Mouse (Mus musculus) midbrain, embryonic 13.5 days (tissue): ENCODE data around the gene Cacnb2. TPM values are rescaled to one million over a fixed set of nuclear protein-coding genes. Genes with fewer than 3 reads are reported as not detected.

Experiments used
- ATAC-seq: fragments of 200-750 bp; cut with Nextera tagmentation; 2 replicates; pipeline ENCODE4 v1.8.0; 2017; ENCODE audit warnings: mild to moderate bottlenecking, moderate TSS enrichment, moderate library complexity
- H3K27ac ChIP-seq: fragments of 300-500 bp; sonication (generic); 2 replicates; pipeline ENCODE4 v1.5.1; 2015; ENCODE audit warnings: inconsistent platforms, mild to moderate bottlenecking, moderate library complexity
- H3K27me3 ChIP-seq: fragments of 300-500 bp; sonication (generic); 2 replicates; pipeline ENCODE4 v1.6.1; 2015; ENCODE audit warnings: mild to moderate bottlenecking, inconsistent platforms
- H3K36me3 ChIP-seq: fragments of 300-500 bp; sonication (generic); 2 replicates; pipeline ENCODE4 v1.6.1; 2015; ENCODE audit warnings: mild to moderate bottlenecking, inconsistent platforms
- H3K4me1 ChIP-seq: fragments of 300-500 bp; sonication (generic); replicated peaks from 2 replicates; pipeline ENCODE4 v1.6.1; 2015; ENCODE audit warnings: inconsistent platforms
- H3K4me2 ChIP-seq: fragments of 300-500 bp; sonication (generic); replicated peaks from 2 replicates; pipeline ENCODE4 v1.6.1; 2015; ENCODE audit warnings: moderate library complexity, mild to moderate bottlenecking, inconsistent platforms
- H3K4me3 ChIP-seq: fragments of 300-500 bp; sonication (generic); replicated peaks from 2 replicates; pipeline ENCODE4 v1.5.1; 2015; ENCODE audit warnings: mild to moderate bottlenecking, inconsistent platforms
- H3K9ac ChIP-seq: fragments of 300-500 bp; sonication (generic); replicated peaks from 2 replicates; pipeline ENCODE4 v1.6.1; 2015; ENCODE audit warnings: mild to moderate bottlenecking, inconsistent platforms
- H3K9me3 ChIP-seq: fragments of 300-500 bp; sonication (generic); 2 replicates; pipeline ENCODE4 v1.6.1; 2016; ENCODE audit warnings: mild to moderate bottlenecking, inconsistent platforms
- WGBS: fragments of 180-500 bp; shearing (Covaris S2); methylation state at CpG from one replicate; pipeline ENCODE4 v1.1.7; 2015; 5-methylcytosine and 5-hydroxymethylcytosine counted together
- polyA plus RNA-seq: library from polyadenylated mRNA; unstranded; fragments of >200 nt; fragmentation: Nextera tagmentation; extraction: Ambion mirVana; gene quantifications from 2 replicates; pipeline ENCODE4 v1.2.1, GENCODE M21; 2015

Cacnb2 gene
- polyA plus RNA-seq, 1 experiment from 2014 or later: 3.9 TPM

GRCm38 (mm10) chr2:14620120-14620853 lies 17.4 kb downstream of the Cacnb2 start:
- WGBS: 83% methylated on average over 6 of the region's 6 CpGs
- Histone ChIP-seq H3K9ac (no peak overlapping the region), H3K27me3 (no peaks in the 10 kb centered on the region), H3K9me3 (no peaks in the 10 kb centered on the region), H3K27ac (no peak overlapping the region), H3K36me3 (no peaks in the 10 kb centered on the region), H3K4me2 (no peak overlapping the region), H3K4me1 (no peaks in the 10 kb centered on the region), H3K4me3 (no peak overlapping the region)
- 0 out of 2 replicates have a peak, but pooled peaks have one; percentile 48 for ATAC-seq

GRCm38 (mm10) chr2:14620891-14621290 lies 18.0 kb downstream of the Cacnb2 start:
- 87% methylated on average over 4 of the region's 4 CpGs for WGBS
- H3K4me3 ChIP-seq: no peak overlapping the region
- ATAC-seq: no peak
- H3K27ac ChIP-seq: no peak overlapping the region
- no peaks in the 10 kb centered on the region for H3K4me1 ChIP-seq
- H3K9ac ChIP-seq: no peak overlapping the region
- H3K36me3 ChIP-seq: no peaks in the 10 kb centered on the region
- no peaks in the 10 kb centered on the region for H3K27me3 ChIP-seq
- no peak overlapping the region for H3K4me2 ChIP-seq
- H3K9me3 ChIP-seq: no peaks in the 10 kb centered on the region

DNA sequence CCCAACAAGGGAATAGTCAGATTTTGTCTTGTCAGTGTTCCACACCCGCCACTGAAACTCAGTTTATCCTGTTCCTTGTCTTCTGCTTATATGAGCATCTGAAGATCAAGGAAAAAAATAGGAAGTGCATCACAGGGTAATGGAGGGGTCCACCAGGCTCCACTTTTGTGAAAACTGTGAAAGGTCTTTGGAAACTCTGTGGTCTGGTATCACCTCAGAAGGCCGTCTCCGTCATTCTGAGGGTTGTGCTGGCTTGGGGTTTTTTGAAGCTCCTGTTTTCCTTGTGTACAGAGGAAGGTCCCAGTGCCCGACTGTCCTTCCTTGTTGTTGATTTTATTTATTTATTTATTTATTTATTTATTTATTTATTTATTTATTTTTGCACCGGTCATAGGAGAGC lies 20.9 kb downstream of the Cacnb2 start:
- no peaks in the 10 kb centered on the region for H3K36me3 ChIP-seq
- H3K27ac ChIP-seq: no peak overlapping the region
- no peak overlapping the region for H3K4me2 ChIP-seq
- H3K27me3 ChIP-seq: no peaks in the 10 kb centered on the region
- no peaks in the 10 kb centered on the region for H3K9me3 ChIP-seq
- no peak overlapping the region for H3K4me3 ChIP-seq
- H3K9ac ChIP-seq: no peak overlapping the region
- no peak for ATAC-seq
- H3K4me1 ChIP-seq: no peaks in the 10 kb centered on the region
- WGBS: 97% methylated on average over 5 of the region's 5 CpGs

- no peaks in the 10 kb centered on the region for H3K36me3 ChIP-seq
- no peak overlapping the region for H3K9ac ChIP-seq
- WGBS: 87% methylated on average over 9 of the region's 9 CpGs
- no peaks in the 10 kb centered on the region for H3K27me3 ChIP-seq
- no peak overlapping the region for H3K4me2 ChIP-seq
- H3K4me1 ChIP-seq: no peaks in the 10 kb centered on the region
- H3K9me3 ChIP-seq: no peaks in the 10 kb centered on the region
- H3K27ac ChIP-seq: no peak overlapping the region
- no peak for ATAC-seq
- H3K4me3 ChIP-seq: no peak overlapping the region
Observed at GRCm38 (mm10) chr2:14629814-14630492, 27.1 kb downstream of the Cacnb2 start.

- Histone ChIP-seq H3K4me1 (no peaks in the 10 kb centered on the region), H3K9me3 (no peaks in the 10 kb centered on the region), H3K9ac (no peak overlapping the region), H3K27me3 (no peaks in the 10 kb centered on the region), H3K4me2 (no peak overlapping the region), H3K36me3 (no peaks in the 10 kb centered on the region), H3K27ac (no peak overlapping the region), H3K4me3 (no peak overlapping the region)
- 95% methylated on average over 1 of the region's 1 CpGs for WGBS
- ATAC-seq: no peak
Observed at GRCm38 (mm10) chr2:14631590-14631989, 28.7 kb downstream of the Cacnb2 start.

DNA sequence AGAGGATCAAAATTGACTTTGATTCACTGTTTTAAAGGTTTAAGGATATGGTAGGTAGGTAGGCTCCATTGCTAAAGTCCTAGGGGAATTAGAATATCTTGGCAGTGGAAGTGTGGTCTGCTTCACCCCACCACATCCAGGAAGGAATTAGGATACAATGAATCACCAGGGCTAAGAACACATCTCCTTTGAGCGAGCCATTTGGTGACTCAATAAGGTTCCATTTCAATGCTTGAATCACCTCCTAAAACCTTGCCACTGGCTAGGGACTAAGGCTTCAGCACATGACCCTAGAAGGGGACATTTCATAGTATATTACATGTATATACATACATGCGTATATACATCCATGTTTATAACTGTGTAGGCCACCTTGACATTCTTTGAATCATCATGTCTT lies 30.3 kb downstream of the Cacnb2 start:
- WGBS: 90% methylated on average over 2 of the region's 2 CpGs
- Histone ChIP-seq H3K36me3 (no peaks in the 10 kb centered on the region), H3K9me3 (no peaks in the 10 kb centered on the region), H3K9ac (no peak overlapping the region), H3K27ac (no peak overlapping the region), H3K4me2 (no peak overlapping the region), H3K4me1 (no peaks in the 10 kb centered on the region), H3K4me3 (no peak overlapping the region), H3K27me3 (no peaks in the 10 kb centered on the region)
- ATAC-seq: no peak

GRCm38 (mm10) chr2:14639266-14639665 lies 36.4 kb downstream of the Cacnb2 start:
- Histone ChIP-seq H3K4me2 (no peak overlapping the region), H3K27ac (no peak overlapping the region), H3K9ac (no peak overlapping the region), H3K27me3 (no peaks in the 10 kb centered on the region), H3K9me3 (no peaks in the 10 kb centered on the region), H3K4me1 (0 out of 2 replicates have a peak, but pooled peaks cover 3% of the 10 kb centered on the region), H3K36me3 (no peaks in the 10 kb centered on the region), H3K4me3 (no peak overlapping the region)
- no peak for ATAC-seq
- 92% methylated on average over 4 of the region's 4 CpGs for WGBS

DNA sequence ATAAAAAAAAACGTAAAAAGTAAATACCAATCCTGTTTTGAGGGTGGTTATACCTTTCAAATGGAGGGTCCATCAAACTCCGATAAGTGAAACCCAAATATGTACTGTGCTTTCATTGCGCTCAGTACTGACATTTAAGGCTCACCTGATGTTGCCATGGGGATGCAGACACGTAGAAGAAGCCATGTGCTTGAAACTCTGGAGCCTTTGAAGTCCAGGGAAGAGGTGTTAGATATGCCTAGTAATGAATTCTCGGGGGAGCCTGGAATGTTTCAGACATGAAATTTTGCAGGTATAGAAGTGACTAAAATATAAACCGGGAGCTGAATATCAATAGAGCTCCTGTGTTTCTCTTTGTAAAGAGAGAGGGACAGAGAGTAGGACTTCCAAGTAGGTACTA lies 37.0 kb downstream of the Cacnb2 start:
- H3K9ac ChIP-seq: no peak overlapping the region
- H3K27ac ChIP-seq: no peak overlapping the region
- no peaks in the 10 kb centered on the region for H3K27me3 ChIP-seq
- 0 out of 2 replicates have a peak, but pooled peaks cover 3% of the 10 kb centered on the region for H3K4me1 ChIP-seq
- H3K4me3 ChIP-seq: no peak overlapping the region
- H3K4me2 ChIP-seq: no peak overlapping the region
- ATAC-seq: no peak
- no peaks in the 10 kb centered on the region for H3K36me3 ChIP-seq
- no peaks in the 10 kb centered on the region for H3K9me3 ChIP-seq
- WGBS: 88% methylated on average over 6 of the region's 6 CpGs

DNA sequence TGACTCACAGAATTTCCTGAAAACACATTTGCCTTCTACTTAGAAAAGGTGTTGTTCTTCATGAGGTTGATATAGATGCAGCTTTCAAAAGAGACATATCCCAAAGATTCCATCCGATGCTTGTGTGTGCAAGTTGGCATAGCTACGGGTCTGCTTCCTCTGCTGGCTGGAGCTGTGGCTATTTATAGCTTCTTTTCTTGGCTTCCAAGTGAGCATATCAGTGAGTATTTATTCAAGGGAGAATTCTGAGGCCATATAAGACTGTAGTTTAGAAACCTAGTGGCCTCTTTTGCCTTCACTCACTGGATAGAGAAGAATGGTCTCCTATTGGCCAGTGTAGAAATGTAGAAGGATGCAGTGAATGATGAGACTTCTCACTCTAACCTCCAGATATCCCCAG lies 38.2 kb downstream of the Cacnb2 start:
- no peak overlapping the region for H3K4me2 ChIP-seq
- no peak overlapping the region for H3K9ac ChIP-seq
- no peak overlapping the region for H3K4me3 ChIP-seq
- H3K27me3 ChIP-seq: no peaks in the 10 kb centered on the region
- 71% methylated on average over 2 of the region's 2 CpGs for WGBS
- H3K9me3 ChIP-seq: no peaks in the 10 kb centered on the region
- no peaks in the 10 kb centered on the region for H3K36me3 ChIP-seq
- H3K4me1 ChIP-seq: 0 out of 2 replicates have a peak, but pooled peaks cover 3% of the 10 kb centered on the region
- ATAC-seq: no peak
- H3K27ac ChIP-seq: no peak overlapping the region

DNA sequence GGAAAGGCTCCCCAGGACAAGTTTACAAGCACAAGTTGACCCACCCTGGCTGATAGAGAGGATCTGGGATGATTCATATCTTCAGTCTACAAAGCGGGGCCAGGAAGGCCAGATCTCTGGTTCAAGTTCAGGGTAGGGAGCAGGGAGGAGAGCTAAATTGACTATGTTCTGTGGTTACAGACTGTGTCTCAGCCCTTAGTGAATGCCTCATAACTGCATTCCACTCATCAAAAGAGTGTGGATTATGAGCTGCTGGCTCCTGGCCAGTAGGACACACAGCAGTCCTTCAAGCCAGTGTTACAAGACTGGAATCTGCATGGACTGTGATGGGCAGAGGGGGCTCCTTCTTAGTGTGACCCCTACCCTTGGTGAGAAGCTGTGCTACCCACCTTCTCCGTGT lies 48.4 kb downstream of the Cacnb2 start:
- Histone ChIP-seq H3K4me1 (peaks cover 5% of the 10 kb centered on the region), H3K27ac (no peak overlapping the region), H3K4me2 (no peak overlapping the region), H3K36me3 (no peaks in the 10 kb centered on the region), H3K27me3 (no peaks in the 10 kb centered on the region), H3K9ac (no peak overlapping the region), H3K9me3 (no peaks in the 10 kb centered on the region), H3K4me3 (no peak overlapping the region)
- no peak for ATAC-seq
- WGBS: 79% methylated on average over 2 of the region's 2 CpGs

- ATAC-seq: peak; percentile 49; the same call in 1 of the 2 replicates
- H3K27ac ChIP-seq: 0 out of 2 replicates have a peak overlapping the region, but pooled peaks have one; percentile 47
- WGBS: 60% methylated on average over 4 of the region's 4 CpGs
Observed at GRCm38 (mm10) chr2:14656673-14657072, 53.8 kb downstream of the Cacnb2 start.

DNA sequence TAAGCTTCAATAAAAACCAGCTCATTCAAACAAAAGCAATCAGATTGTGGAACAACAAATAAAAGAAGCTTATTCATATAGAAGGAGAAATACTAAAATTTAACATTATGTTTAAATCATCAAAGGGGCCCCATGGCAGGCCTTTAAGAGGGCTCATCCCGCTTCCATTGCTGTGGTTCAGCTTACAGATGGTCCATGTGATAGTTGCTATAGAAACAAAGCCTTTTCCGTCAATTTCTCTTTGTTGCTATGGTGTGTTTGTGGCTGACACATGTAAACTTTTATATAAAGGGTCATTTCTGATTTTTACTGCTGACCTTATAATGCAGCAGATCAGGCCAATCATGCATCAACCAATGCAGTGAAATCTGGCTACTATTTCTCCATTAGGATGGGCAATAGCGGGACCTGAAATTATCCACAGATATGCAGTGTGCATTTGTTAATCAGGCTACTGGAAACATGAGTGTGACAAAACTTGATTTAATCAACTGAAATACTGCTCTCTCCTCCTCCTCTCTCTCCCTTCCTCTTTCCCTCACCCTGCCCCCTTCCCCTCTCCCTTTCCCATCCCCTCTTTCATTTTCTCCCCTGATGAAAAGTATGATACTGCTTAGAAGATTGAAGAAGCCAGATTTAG lies 54.4 kb downstream of the Cacnb2 start:
- H3K4me1 ChIP-seq: peaks cover 17% of the 10 kb centered on the region
- H3K27ac ChIP-seq: peak overlapping the region; percentile 47; the same call in 1 of the 2 replicates
- 41% methylated on average over 3 of the region's 3 CpGs for whole genome bisulfite sequencing
- H3K36me3 ChIP-seq: no peaks in the 10 kb centered on the region
- H3K9ac ChIP-seq: no peak overlapping the region
- H3K9me3 ChIP-seq: no peaks in the 10 kb centered on the region
- ATAC-seq: peak; percentile 70
- no peaks in the 10 kb centered on the region for H3K27me3 ChIP-seq
- no peak overlapping the region for H3K4me3 ChIP-seq
- H3K4me2 ChIP-seq: no peak overlapping the region

More at GRCm38 (mm10) chr2:14656673-14657072, 53.8 kb downstream of the Cacnb2 start:
- no peaks in the 10 kb centered on the region for H3K27me3 ChIP-seq
- no peak overlapping the region for H3K9ac ChIP-seq
- no peaks in the 10 kb centered on the region for H3K9me3 ChIP-seq
- H3K4me2 ChIP-seq: no peak overlapping the region
- H3K4me1 ChIP-seq: peaks cover 17% of the 10 kb centered on the region
- no peaks in the 10 kb centered on the region for H3K36me3 ChIP-seq
- no peak overlapping the region for H3K4me3 ChIP-seq
